Mouse (Mus musculus) liver, postnatal 0 days (tissue): ENCODE data around the gene Scgb3a1.

Experiments
- CTCF ChIP-seq: sonication (generic); IDR thresholded peaks from 2 replicates; pipeline ENCODE4 v1.5.1; 2016; ENCODE audit warnings: antibody characterized with exemption, low read depth
- EP300 ChIP-seq: IDR thresholded peaks from 2 replicates; pipeline ENCODE4 v1.6.1; 2016; ENCODE audit warnings: antibody characterized with exemption, low read depth, mild to moderate bottlenecking

DNA sequence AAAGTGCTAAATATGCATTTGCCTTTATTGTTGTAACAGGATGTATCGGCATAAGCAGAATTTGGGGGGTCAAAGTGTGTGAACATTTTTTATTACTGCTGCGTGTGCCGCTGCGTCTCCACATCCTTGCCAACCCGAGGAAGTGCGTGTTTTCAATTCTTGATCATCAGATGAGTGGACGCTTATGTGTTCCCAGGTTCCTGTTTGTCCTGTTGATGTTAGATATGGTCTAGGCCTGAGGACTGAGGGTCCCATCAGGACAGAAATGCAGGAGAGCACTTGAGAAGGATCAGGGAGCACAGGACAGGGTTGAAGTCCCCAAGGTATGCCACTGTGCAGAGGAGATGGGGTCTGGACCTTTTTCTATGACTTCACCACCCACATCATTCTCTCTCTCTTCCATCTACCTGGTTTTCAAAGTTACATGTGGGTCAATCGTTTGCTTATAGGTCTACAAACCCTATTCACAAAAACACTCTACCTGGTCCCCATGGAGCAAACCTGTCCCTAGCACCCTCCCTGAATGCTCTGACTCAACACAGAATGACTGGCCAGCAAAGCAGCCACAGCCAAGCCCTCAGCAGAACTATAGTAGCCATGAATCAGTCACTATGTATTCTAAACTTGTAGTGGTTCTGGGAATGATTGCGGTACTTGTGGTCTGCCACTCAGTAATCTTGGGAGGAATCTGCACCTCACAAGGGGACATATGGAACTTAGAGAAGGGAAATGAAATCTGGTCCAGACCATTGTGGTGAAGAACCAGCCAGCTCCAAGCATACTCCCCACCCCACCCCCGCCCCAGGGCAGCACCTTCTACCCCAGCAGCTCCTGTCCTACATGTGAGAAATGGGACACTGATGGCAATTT, 47.3 kb upstream of the Scgb3a1 start:
- TF ChIP-seq EP300 = peak; percentile 40; the same call in 1 of the 2 replicates
- no peak for TF ChIP-seq CTCF
